Mouse (Mus musculus): ENCODE data around the gene Cacna1e.

GRCm38 (mm10) chr1:154532987-154533940 lies 351.0 kb downstream of the Cacna1e start:
- TF ChIP-seq POLR2A (IDR thresholded peaks at IDR 0.05; ENCODE audit: low read depth, low read length) (no peak), USF1 (IDR thresholded peaks at IDR 0.05; ENCODE audit: low read depth, low read length) (no peak), SMC3 (IDR thresholded peaks at IDR 0.05; ENCODE audit: low read depth, low read length) (no peak)
